Mouse (Mus musculus): ENCODE measurements around the gene Ms4a6c. TPM values are rescaled to one million over a fixed set of nuclear protein-coding genes. Genes with fewer than 3 reads are reported as not detected.

Gene Ms4a6c
- total RNA-seq, 1 experiment from 2014 or later = 108 TPM

- ATAC-seq (replicated peaks; ENCODE audit: low read depth, poor library complexity, severe bottlenecking) = peak; percentile 63
These were observed 28.1 kb downstream of the Ms4a6c start for GRCm38 (mm10) chr19:11497300-11497699.

DNA sequence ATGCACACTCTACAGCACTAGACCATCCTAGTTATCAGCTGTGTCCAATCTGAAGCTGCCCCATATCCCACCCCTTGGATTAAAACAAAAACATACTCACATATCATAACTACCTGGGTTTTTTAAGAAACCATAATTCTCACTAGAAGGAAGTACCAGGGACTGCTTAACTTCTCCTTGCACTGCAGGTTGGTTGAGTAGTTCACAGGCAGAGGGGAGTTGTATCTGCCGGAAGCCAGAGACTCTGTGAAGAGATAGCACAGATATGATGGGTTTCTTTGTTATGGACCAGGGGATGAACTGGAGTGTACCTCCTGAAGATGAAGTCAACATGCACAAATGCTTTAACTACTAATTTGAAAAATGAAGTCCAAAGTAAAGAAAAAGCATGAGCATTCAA, 31.6 kb downstream of the Ms4a6c start:
- ATAC-seq (replicated peaks; ENCODE audit: low read depth, poor library complexity, severe bottlenecking) = no peak

DNA sequence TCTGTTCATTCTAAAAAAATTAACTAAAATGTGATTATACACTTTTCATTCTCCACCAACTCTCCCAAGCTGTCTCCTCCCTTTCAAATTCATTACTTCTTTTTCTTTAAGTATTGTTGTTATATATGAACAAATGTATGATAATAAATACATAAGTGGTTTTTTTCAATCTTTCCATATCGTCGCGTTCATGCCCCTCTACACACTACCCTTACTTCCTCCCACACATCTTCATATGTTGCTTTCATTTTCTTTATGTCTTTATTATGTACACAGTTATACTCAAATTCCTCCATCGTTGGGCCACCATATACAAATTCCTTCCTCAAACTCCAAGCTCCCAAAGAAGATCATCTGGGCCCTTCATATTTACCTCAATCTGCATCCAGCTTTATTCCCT, 32.2 kb downstream of the Ms4a6c start:
- no peak for ATAC-seq (replicated peaks; ENCODE audit: low read depth, poor library complexity, severe bottlenecking)

DNA sequence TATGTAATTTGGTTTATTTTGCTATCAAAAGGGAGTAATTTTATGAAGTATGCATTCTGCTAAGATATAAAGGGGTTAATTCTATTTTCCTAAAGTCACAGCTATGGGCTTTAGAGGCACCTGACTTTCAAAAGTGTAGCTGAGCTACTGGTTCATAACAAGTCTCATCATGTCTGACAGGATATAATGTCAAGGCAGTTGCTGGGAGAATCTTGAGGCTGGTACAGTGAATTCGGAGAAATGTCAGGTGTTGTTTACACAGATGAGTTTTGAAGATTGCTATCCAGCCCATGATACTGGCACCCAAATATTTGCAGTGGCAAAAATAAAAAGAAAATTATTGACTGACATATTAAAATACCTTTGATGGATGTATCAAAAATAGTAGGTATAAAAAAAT, 35.7 kb downstream of the Ms4a6c start:
- no peak for ATAC-seq (replicated peaks; ENCODE audit: low read depth, poor library complexity, severe bottlenecking)

DNA sequence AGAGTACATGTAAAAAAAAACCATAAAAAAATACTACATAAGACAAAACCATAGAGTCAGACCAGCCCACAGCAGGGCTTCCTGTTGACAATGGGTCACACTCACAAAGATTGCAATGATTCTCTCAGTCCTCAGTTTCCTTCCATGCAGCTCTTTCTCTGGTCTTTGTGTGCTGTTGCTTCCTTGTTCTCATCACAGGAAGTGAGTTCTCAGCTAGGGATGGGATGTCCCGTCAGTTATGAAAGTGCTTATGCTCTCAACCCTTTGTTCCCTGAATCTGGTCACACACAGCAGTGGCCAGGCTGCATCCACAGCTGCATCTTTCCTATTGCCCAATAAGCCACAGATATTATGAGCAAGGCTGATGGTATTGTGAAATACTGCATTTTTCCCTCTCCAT, 44.3 kb downstream of the Ms4a6c start:
- ATAC-seq (replicated peaks; ENCODE audit: low read depth, poor library complexity, severe bottlenecking) = peak; percentile 85

DNA sequence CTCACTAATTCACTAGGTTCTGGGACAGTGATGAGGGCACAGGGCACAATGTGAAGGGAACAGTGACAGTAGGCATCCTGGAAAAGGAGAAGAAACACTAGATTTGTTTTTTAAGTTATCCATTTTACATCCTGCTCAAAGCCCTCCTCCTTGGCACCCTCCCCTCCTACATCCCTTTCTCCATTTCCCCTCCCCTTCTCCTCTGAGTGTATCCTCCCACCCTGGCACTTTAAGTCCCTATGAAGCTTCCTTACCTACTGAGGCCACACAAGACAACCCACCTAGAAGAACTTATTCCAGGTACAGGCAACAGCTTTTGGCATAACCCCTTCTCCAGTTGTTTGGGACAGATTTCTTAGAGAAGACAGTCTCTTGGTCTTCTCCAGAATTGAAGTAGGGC, 47.1 kb downstream of the Ms4a6c start, which contains the start of gene Ms4a6b:
Gene Ms4a6b, plus strand, starts transcription at position 267 of the 400 bp plus-strand sequence.
- no peak for ATAC-seq (replicated peaks; ENCODE audit: low read depth, poor library complexity, severe bottlenecking)

- ATAC-seq (replicated peaks; ENCODE audit: low read depth, poor library complexity, severe bottlenecking) = no peak
These were observed 47.7 kb downstream of the Ms4a6c start for GRCm38 (mm10) chr19:11516845-11517244.

DNA sequence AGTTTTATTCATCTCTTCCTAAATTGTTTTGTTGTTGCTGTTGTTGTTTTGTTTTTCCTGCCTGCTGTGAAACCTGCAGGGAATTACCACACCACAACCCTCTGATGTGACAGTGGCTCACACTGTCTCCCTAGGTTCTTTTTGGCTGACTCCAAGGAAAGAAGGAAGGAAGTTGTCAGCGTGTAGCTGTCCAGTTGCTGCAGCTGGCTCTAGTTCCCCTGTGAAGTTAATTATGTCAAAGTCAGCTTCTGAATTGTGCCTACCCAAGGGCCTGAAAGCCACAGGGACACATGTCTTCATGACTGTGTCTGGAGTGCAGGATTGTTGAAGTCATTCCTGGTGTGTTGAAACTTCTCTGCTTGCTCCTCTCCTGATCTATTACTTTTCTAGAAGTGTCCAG, 48.2 kb downstream of the Ms4a6c start:
- peak; percentile 59 for ATAC-seq (replicated peaks; ENCODE audit: low read depth, poor library complexity, severe bottlenecking)

- ATAC-seq (replicated peaks; ENCODE audit: low read depth, poor library complexity, severe bottlenecking) = peak; percentile 52
These were observed 49.2 kb downstream of the Ms4a6c start for GRCm38 (mm10) chr19:11518356-11518755.

- ATAC-seq (replicated peaks; ENCODE audit: low read depth, poor library complexity, severe bottlenecking) = no peak
These were observed 51.0 kb downstream of the Ms4a6c start for GRCm38 (mm10) chr19:11520146-11520545.

Other genes starting within 250 kb of the Ms4a6c start
- not detected in 2 replicates for gene Ms4a12, start 236.9 kb upstream of the Ms4a6c start, total RNA-seq (2017)
- gene Ms4a1, start 203.1 kb upstream of the Ms4a6c start, total RNA-seq (2017) = not detected in 2 replicates
- gene Ms4a5, start 185.5 kb upstream of the Ms4a6c start, total RNA-seq (2017) = not detected in 2 replicates
- not detected in 2 replicates for gene Ms4a14, start 154.9 kb upstream of the Ms4a6c start, total RNA-seq (2017)
- 0.09 TPM in 1 of 2 replicates, not detected in the other for gene Ms4a7, start 133.2 kb upstream of the Ms4a6c start, total RNA-seq (2017)
- not detected in 2 replicates for gene Ms4a4a, start 93.8 kb upstream of the Ms4a6c start, total RNA-seq (2017)
- gene Ms4a4c, start 64.6 kb upstream of the Ms4a6c start, total RNA-seq (2017) = 7.3 and 25.8 TPM in 2 replicates
- 3.1 and 10.3 TPM in 2 replicates for gene Ms4a4b, start 25.8 kb upstream of the Ms4a6c start, total RNA-seq (2017)
- gene Gm8369, start 16.6 kb downstream of the Ms4a6c start, total RNA-seq (2017) = 1.7 and 2.1 TPM in 2 replicates
- gene Ms4a6b, start 47.1 kb downstream of the Ms4a6c start, total RNA-seq (2017) = 13.9 and 26.6 TPM in 2 replicates
- not detected in 2 replicates for gene Ms4a4d, start 67.4 kb downstream of the Ms4a6c start, total RNA-seq (2017)
- gene Ms4a6d, start 135.5 kb downstream of the Ms4a6c start, total RNA-seq (2017) = 0.82 TPM in 1 of 2 replicates, not detected in the other
- 54.6 and 59.7 TPM in 2 replicates for gene Ms4a2, start 154.4 kb downstream of the Ms4a6c start, total RNA-seq (2017)
- 31.1 and 41.7 TPM in 2 replicates for gene Ms4a3, start 171.5 kb downstream of the Ms4a6c start, total RNA-seq (2017)
- gene Oosp2, start 191.2 kb downstream of the Ms4a6c start, total RNA-seq (2017) = 2.7 TPM in 1 of 2 replicates, not detected in the other
- gene Oosp1, start 221.8 kb downstream of the Ms4a6c start, total RNA-seq (2017) = 7.4 and 12.8 TPM in 2 replicates
- gene Oosp3, start 227.7 kb downstream of the Ms4a6c start, total RNA-seq (2017) = not detected in 2 replicates